Mouse (Mus musculus) CH12F3 (cell line): ENCODE data around the gene Kcnj6.

Source experiments
- in situ Hi-C: fragments of 300-500 bp; cut with MboI; formaldehyde crosslinking; loops from 2 replicates; pipeline ENCODE4 v1.14.3; 2020; ENCODE audit warnings: low sequenced_read_pairs

The Kcnj6 gene

GRCm38 (mm10) chr16:94720476-94721153 is 276.9 kb downstream of the Kcnj6 start:
- in situ Hi-C loops, result no loop called here

DNA sequence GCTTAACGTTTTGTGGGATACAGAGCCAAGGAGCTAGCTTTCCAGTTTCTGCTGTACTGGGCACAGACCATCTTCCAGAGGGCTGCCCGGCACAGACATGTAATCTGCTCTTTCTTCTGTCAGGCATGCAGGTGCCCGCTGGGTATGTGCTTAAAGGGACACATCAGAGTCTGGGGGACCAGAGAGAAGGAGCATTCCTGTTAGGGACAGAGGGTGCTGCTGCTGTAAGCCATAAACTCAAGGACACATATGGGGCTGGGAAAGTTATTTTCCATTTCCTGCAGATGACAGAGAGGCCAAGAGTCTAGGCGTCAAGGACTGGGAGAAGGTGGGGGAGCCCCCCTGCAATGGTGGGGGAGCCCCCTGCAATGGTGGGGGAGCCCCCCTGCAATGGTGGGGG is 278.0 kb downstream of the Kcnj6 start:
- in situ Hi-C loops, result no loop called here

DNA sequence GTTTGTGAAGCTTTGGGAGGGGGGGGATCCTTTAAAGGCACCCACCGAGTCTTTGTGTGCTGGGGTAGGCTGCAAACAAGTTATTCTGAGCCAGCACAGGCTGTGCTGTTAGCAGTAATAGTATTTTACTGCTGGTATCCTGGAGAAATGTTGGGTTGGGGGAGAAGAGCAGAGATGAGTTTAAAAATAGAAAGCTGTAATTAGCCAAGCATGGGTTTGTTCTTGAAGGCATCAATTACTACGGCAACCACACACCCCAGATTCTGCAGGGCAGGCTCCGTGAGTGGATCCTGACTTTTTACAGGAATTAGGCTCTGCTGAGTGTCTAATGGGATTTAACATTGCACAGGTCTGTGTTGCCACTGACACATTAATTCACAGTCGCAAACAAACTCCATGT is 278.6 kb downstream of the Kcnj6 start:
- in situ Hi-C loops, result no loop called here

GRCm38 (mm10) chr16:94717051-94717450 is 280.4 kb downstream of the Kcnj6 start:
- in situ Hi-C loops, result no loop called here

DNA sequence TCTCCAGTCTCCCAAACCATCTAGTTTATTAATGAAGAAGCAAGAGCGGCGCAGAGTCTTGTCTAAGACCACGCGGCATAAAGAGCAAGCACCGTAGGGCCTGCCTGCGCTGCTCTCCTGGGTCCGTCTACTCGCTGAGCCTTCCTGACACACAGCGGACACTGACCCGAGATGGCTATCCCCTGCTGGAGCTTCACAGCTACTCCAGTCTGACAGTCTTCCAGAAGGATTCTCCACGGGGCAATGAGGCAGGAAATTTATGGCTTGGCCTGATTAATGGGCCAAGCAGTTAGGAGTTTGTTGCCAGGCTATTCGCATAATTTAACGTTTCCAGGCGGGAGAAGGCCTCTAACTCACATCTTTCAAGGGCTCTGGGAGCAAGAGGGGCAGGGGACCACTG is 283.0 kb downstream of the Kcnj6 start:
- in situ Hi-C loops, result no loop called here

DNA sequence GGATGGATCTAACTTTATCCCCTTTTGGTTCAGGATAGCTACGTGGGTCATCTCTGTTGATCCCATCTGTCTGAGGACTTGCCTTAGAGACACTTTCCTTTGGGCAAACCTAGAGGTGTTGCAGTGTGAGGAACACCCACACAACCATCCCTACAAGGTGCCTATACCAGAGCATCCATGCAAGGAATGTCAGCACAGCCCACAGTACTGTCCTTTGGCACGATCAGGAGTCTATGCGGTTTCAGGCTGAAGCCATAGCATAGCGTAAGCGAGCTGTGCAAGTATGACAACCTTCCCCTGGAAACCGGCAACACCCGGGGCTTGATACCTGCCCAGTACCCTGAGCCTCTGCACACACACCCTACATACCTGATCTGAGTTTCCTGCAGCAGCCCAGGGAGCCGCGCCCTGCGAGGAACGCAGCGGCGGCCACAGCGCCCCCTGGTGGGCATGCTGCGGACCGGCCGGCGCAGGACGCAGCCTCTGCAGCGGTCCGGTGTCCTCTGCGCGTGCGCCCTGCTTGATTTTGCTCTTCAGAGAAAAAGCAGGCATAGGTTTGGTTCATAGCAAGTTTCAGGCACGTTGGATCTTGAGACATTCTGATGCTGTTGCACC is 283.9 kb downstream of the Kcnj6 start:
- in situ Hi-C loops, result no loop called here

GRCm38 (mm10) chr16:94701971-94702370 is 295.5 kb downstream of the Kcnj6 start:
- in situ Hi-C loops, result no loop called here

GRCm38 (mm10) chr16:94701141-94701540 is 296.4 kb downstream of the Kcnj6 start:
- in situ Hi-C loops, result no loop called here
